Mouse (Mus musculus) embryonic fibroblast, embryonic 13.5 days (primary cell): ENCODE results near the gene Dnajc6.

Source experiments
- CTCF ChIP-seq: IDR thresholded peaks from 2 replicates; pipeline ENCODE4 v1.5.1; 2011; ENCODE audit warnings: mild to moderate bottlenecking, control low read depth, low read length, moderate library complexity, borderline replicate concordance; ENCODE audit not compliant: insufficient read depth
- POLR2A ChIP-seq: IDR thresholded peaks from 2 replicates; pipeline ENCODE4 v1.6.1; 2011; ENCODE audit warnings: low read depth, mild to moderate bottlenecking, control low read depth, low read length, moderate library complexity

DNA sequence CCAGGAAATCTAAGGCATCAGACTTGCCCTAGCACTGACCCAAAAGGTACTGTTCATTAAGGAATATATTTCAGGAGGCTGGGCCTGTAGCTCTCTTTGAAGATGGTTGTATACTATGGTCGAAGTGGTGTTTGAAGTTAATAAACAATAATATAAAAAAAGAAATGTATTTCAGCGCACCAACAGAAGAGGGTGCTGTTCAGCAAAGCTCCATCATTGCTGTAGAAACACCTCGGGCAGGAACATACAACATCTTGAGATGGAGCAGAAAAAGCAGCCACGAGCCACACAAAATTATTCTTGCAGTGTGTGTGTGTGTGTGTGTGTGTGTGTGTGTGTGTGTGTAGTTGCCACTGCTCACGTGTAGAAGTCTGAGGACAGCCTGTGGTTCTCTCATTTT, 25.9 kb upstream of the Dnajc6 start:
- no peak for TF ChIP-seq POLR2A
- no peak for TF ChIP-seq CTCF
